In the genomic region with DNA sequence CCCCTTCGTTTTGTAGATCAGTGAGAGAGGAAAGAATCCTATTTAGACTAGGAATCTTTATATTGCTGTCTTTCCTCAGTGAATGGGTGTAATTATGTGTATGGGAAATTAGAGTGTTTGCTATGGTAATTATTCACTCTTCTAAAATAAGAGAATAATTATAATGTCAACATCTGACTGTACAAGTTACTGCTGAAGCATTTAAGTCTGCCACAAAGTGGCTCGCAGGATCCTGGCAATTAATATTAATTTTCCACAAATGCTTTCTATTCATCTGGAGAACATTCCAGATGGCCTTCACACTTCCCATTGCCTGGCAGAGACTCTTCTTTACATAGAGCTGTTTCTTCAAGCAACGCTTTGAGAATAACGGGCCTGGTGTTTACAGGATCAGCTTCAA, we compare ENCODE assay signal across 18 mouse cellular contexts.
DNase-seq lines count a peak whose midpoint lies in the region; ATAC-seq and TF ChIP-seq lines count a peak whose summit lies in the region.
"Had no signal": no experiment of that assay in that cellular context is flagged by ENCODE, and none has a peak within 500 bp of the region (broad histone marks: within the 10 kb centered on the region; RNA-seq: fewer than 3 reads in every experiment).

No protein-coding gene starts in this region.

- peak overlapping the region; percentile 75 for H3K27ac ChIP-seq in forebrain, embryonic 16.5 days (ENCODE audit: low read length)
- H3K27ac ChIP-seq: embryonic facial prominence, embryonic 13.5 days; hindbrain, embryonic 15.5 days had no signal

- intact Hi-C loops in heart, postnatal 25 days (cut with DNase I) = no loop called here

- peak; percentile 89 for ATAC-seq in forebrain, embryonic 16.5 days

- no peaks in the 10 kb centered on the region for H3K36me3 ChIP-seq in forebrain, embryonic 16.5 days (ENCODE audit: control insufficient read depth, insufficient read depth)
- H3K36me3 ChIP-seq: embryonic facial prominence, embryonic 13.5 days; heart, embryonic 12.5 days; hindbrain, embryonic 15.5 days had no signal

- no peak overlapping the region for H3K4me2 ChIP-seq in forebrain, embryonic 16.5 days (ENCODE audit: low read length)
- H3K4me2 ChIP-seq: embryonic facial prominence, embryonic 13.5 days; heart, embryonic 12.5 days; hindbrain, embryonic 15.5 days had no signal

- H3K27me3 ChIP-seq in forebrain, embryonic 16.5 days (replicated peaks; ENCODE audit: control insufficient read depth, insufficient read depth, low read length) = no peaks in the 10 kb centered on the region
- H3K27me3 ChIP-seq: embryonic facial prominence, embryonic 13.5 days; heart, embryonic 12.5 days; hindbrain, embryonic 15.5 days had no signal

- no peak for TF ChIP-seq CTCF in brain, embryonic 14.5 days (IDR thresholded peaks at IDR 0.05; ENCODE audit: borderline replicate concordance, extremely low read depth, insufficient read depth, insufficient read length)

- H3K4me3 ChIP-seq in forebrain, embryonic 16.5 days (replicated peaks; ENCODE audit: low read length) = no peak overlapping the region
- H3K4me3 ChIP-seq: embryonic facial prominence, embryonic 13.5 days; heart, embryonic 12.5 days; hindbrain, embryonic 15.5 days had no signal

- DNase-seq in heart, adult 11 months = peak; percentile 37
- DNase-seq in heart, postnatal 25 days (ENCODE audit: low spot score) = no peak
- DNase-seq in layer of hippocampus, adult 9-11 months = peak; percentile 25
- DNase-seq in layer of hippocampus, postnatal 36 days = no peak
- DNase-seq in brain, embryonic 14.5 days (ENCODE audit: low read depth) = peak; percentile 86
- DNase-seq in left cerebral cortex, adult 8-10 months (ENCODE audit: low spot score in 2 of 2) = no peak
- no peak for DNase-seq in embryo, embryonic 10 days (ENCODE audit: low spot score)
- DNase-seq: adrenal gland, adult 2 months; adrenal gland, postnatal 25 days; cerebellum, adult 11-12 months; cerebellum, adult 9-10 months; cerebellum, postnatal 25 days; gastrocnemius, postnatal 14 days; heart, postnatal 36 days had no signal

- no peak for TF ChIP-seq POLR2A in brain, embryonic 14.5 days (IDR thresholded peaks at IDR 0.05; ENCODE audit: borderline replicate concordance, extremely low read depth, insufficient read depth, insufficient read length, poor library complexity, severe bottlenecking)

- H3K9ac ChIP-seq in forebrain, embryonic 16.5 days (replicated peaks; ENCODE audit: low read depth, low read length) = no peak overlapping the region
- H3K9ac ChIP-seq: embryonic facial prominence, embryonic 13.5 days; heart, embryonic 12.5 days; hindbrain, embryonic 15.5 days had no signal

- H3K9me3 ChIP-seq in forebrain, embryonic 16.5 days (ENCODE audit: control insufficient read depth, low read length) = no peaks in the 10 kb centered on the region
- H3K9me3 ChIP-seq: embryonic facial prominence, embryonic 13.5 days; heart, embryonic 12.5 days; hindbrain, embryonic 15.5 days had no signal

- 20% methylated on average over 4 of the region's 4 CpGs for WGBS in forebrain, embryonic 16.5 days

- H3K4me1 ChIP-seq in forebrain, embryonic 16.5 days (replicated peaks; ENCODE audit: control insufficient read depth, insufficient read depth, low read length) = peaks cover 17% of the 10 kb centered on the region
- H3K4me1 ChIP-seq: embryonic facial prominence, embryonic 13.5 days; heart, embryonic 12.5 days; hindbrain, embryonic 15.5 days had no signal

Comparison
In these comparisons a context has a peak if more than half of its experiments do, and no peak if none do; other contexts are left out.
1. DNase-seq: peak in heart, adult 11 months (single experiment), layer of hippocampus, adult 9-11 months (single experiment) and brain, embryonic 14.5 days (single experiment); none in heart, postnatal 25 days (single experiment), layer of hippocampus, postnatal 36 days (0 of 2), left cerebral cortex, adult 8-10 months (0 of 2) and embryo, embryonic 10 days (single experiment).